Mouse (Mus musculus): ENCODE results near the gene Phactr1.

- TF ChIP-seq TAL1 (IDR thresholded peaks at IDR 0.05; ENCODE audit: low read length): no peak
- no peak for TF ChIP-seq GATA1 (IDR thresholded peaks at IDR 0.05; ENCODE audit: low read length)
Observed at GRCm38 (mm10) chr13:43112280-43112679, 431.9 kb downstream of the Phactr1 start.

Measured in erythroblast, embryonic 14.5 days (primary cell).